Mouse (Mus musculus): ENCODE measurements at regions not wholly inside any gene's neighbourhood (a gene's known extent, or its start where the extent isn't known, plus 50 kb on each side); places are given as distances from the start of the nearest gene placed in this dataset.

- no peak for TF ChIP-seq CTCF (conservative IDR thresholded peaks at IDR 0.05; ENCODE audit: insufficient read depth, insufficient read length, low read depth, low read length)
- no peak for TF ChIP-seq POLR2A (IDR thresholded peaks at IDR 0.05; ENCODE audit: low read depth, low read length)
- WGBS = 97% methylated on average over 2 of the region's 2 CpGs
- peak; percentile 6 for DNase-seq
Measured at GRCm38 (mm10) chr13:33558927-33559326, 74.3 kb downstream of the Serpinb9g start.

GRCm38 (mm10) chr13:33559719-33560118 lies 75.1 kb downstream of the Serpinb9g start:
- DNase-seq = no peak
- Histone ChIP-seq H3K27me3 (replicated peaks; ENCODE audit: control insufficient read depth, insufficient read depth, low read length) (no peaks in the 10 kb centered on the region; the same call in 1 of the 2 replicates), H3K4me3 (ENCODE audit: insufficient read depth, low read depth, low read length) (no peak overlapping the region), H3K27ac (ENCODE audit: insufficient read depth, low read depth, low read length) (no peak overlapping the region), H3K36me3 (ENCODE audit: control insufficient read depth, insufficient read depth, low read length) (no peaks in the 10 kb centered on the region), H3K4me1 (ENCODE audit: control insufficient read depth, insufficient read depth, low read length) (no peaks in the 10 kb centered on the region)
- no peak for TF ChIP-seq CTCF (conservative IDR thresholded peaks at IDR 0.05; ENCODE audit: insufficient read depth, insufficient read length, low read depth, low read length)
- no peak for TF ChIP-seq POLR2A (IDR thresholded peaks at IDR 0.05; ENCODE audit: low read depth, low read length)

More at GRCm38 (mm10) chr13:33558927-33559326, 74.3 kb downstream of the Serpinb9g start:
- Histone ChIP-seq H3K27me3 (replicated peaks; ENCODE audit: control insufficient read depth, insufficient read depth, low read length) (no peaks in the 10 kb centered on the region; the same call in 1 of the 2 replicates), H3K36me3 (ENCODE audit: control insufficient read depth, insufficient read depth, low read length) (no peaks in the 10 kb centered on the region), H3K4me1 (ENCODE audit: control insufficient read depth, insufficient read depth, low read length) (no peaks in the 10 kb centered on the region), H3K27ac (ENCODE audit: insufficient read depth, low read depth, low read length) (no peak overlapping the region), H3K4me3 (ENCODE audit: insufficient read depth, low read depth, low read length) (no peak overlapping the region)

- Histone ChIP-seq H3K27me3 (replicated peaks; ENCODE audit: control insufficient read depth, insufficient read depth, low read length) (no peaks in the 10 kb centered on the region; the same call in 1 of the 2 replicates), H3K4me1 (ENCODE audit: control insufficient read depth, insufficient read depth, low read length) (no peaks in the 10 kb centered on the region), H3K4me3 (ENCODE audit: insufficient read depth, low read depth, low read length) (no peak overlapping the region), H3K36me3 (ENCODE audit: control insufficient read depth, insufficient read depth, low read length) (no peaks in the 10 kb centered on the region), H3K27ac (ENCODE audit: insufficient read depth, low read depth, low read length) (no peak overlapping the region)
- peak; percentile 8 for DNase-seq
- TF ChIP-seq POLR2A (IDR thresholded peaks at IDR 0.05; ENCODE audit: low read depth, low read length) = no peak
- WGBS = 66% methylated on average over 3 of the region's 3 CpGs
Measured at GRCm38 (mm10) chr13:33561625-33562024, 77.0 kb downstream of the Serpinb9g start.

- Histone ChIP-seq H3K27ac (ENCODE audit: insufficient read depth, low read depth, low read length) (no peak overlapping the region), H3K4me1 (ENCODE audit: control insufficient read depth, insufficient read depth, low read length) (no peaks in the 10 kb centered on the region), H3K27me3 (replicated peaks; ENCODE audit: control insufficient read depth, insufficient read depth, low read length) (no peaks in the 10 kb centered on the region; the same call in 1 of the 2 replicates), H3K4me3 (ENCODE audit: insufficient read depth, low read depth, low read length) (no peak overlapping the region), H3K36me3 (ENCODE audit: control insufficient read depth, insufficient read depth, low read length) (no peaks in the 10 kb centered on the region)
- DNase-seq = no peak
- no peak for TF ChIP-seq CTCF (conservative IDR thresholded peaks at IDR 0.05; ENCODE audit: insufficient read depth, insufficient read length, low read depth, low read length)
- TF ChIP-seq POLR2A (IDR thresholded peaks at IDR 0.05; ENCODE audit: low read depth, low read length) = no peak
- 11% methylated on average over 1 of the region's 1 CpGs for WGBS
Measured at GRCm38 (mm10) chr13:33562928-33563327, 78.3 kb downstream of the Serpinb9g start.

GRCm38 (mm10) chr13:33563366-33563765 lies 78.8 kb downstream of the Serpinb9g start:
- TF ChIP-seq CTCF (conservative IDR thresholded peaks at IDR 0.05; ENCODE audit: insufficient read depth, insufficient read length, low read depth, low read length) (no peak), POLR2A (IDR thresholded peaks at IDR 0.05; ENCODE audit: low read depth, low read length) (no peak)
- no peak for DNase-seq
- Histone ChIP-seq H3K36me3 (ENCODE audit: control insufficient read depth, insufficient read depth, low read length) (no peaks in the 10 kb centered on the region), H3K4me3 (ENCODE audit: insufficient read depth, low read depth, low read length) (no peak overlapping the region), H3K27me3 (replicated peaks; ENCODE audit: control insufficient read depth, insufficient read depth, low read length) (no peaks in the 10 kb centered on the region; the same call in 1 of the 2 replicates), H3K27ac (ENCODE audit: insufficient read depth, low read depth, low read length) (no peak overlapping the region), H3K4me1 (ENCODE audit: control insufficient read depth, insufficient read depth, low read length) (no peaks in the 10 kb centered on the region)
- WGBS = 10% methylated on average over 1 of the region's 1 CpGs

GRCm38 (mm10) chr13:33567915-33568314 lies 83.3 kb downstream of the Serpinb9g start:
- Histone ChIP-seq H3K27me3 (replicated peaks; ENCODE audit: control insufficient read depth, insufficient read depth, low read length) (no peaks in the 10 kb centered on the region; the same call in 1 of the 2 replicates), H3K36me3 (ENCODE audit: control insufficient read depth, insufficient read depth, low read length) (no peaks in the 10 kb centered on the region), H3K4me1 (ENCODE audit: control insufficient read depth, insufficient read depth, low read length) (no peaks in the 10 kb centered on the region), H3K27ac (ENCODE audit: insufficient read depth, low read depth, low read length) (no peak overlapping the region), H3K4me3 (ENCODE audit: insufficient read depth, low read depth, low read length) (no peak overlapping the region)
- no peak for TF ChIP-seq POLR2A (IDR thresholded peaks at IDR 0.05; ENCODE audit: low read depth, low read length)
- TF ChIP-seq CTCF (conservative IDR thresholded peaks at IDR 0.05; ENCODE audit: insufficient read depth, insufficient read length, low read depth, low read length) = no peak
- no peak for DNase-seq
- WGBS = 83% methylated on average over 4 of the region's 4 CpGs

- WGBS = 85% methylated on average over 1 of the region's 1 CpGs
- H3K27ac ChIP-seq (ENCODE audit: insufficient read depth, low read depth, low read length) = no peak overlapping the region
- TF ChIP-seq POLR2A (IDR thresholded peaks at IDR 0.05; ENCODE audit: low read depth, low read length) = no peak
- no peak for DNase-seq
- H3K4me1 ChIP-seq (ENCODE audit: control insufficient read depth, insufficient read depth, low read length) = no peaks in the 10 kb centered on the region
- H3K36me3 ChIP-seq (ENCODE audit: control insufficient read depth, insufficient read depth, low read length) = no peaks in the 10 kb centered on the region
- no peaks in the 10 kb centered on the region for H3K27me3 ChIP-seq (replicated peaks; ENCODE audit: control insufficient read depth, insufficient read depth, low read length)
- no peak overlapping the region for H3K4me3 ChIP-seq (ENCODE audit: insufficient read depth, low read depth, low read length)
Measured at GRCm38 (mm10) chr13:33569318-33569717, 84.7 kb downstream of the Serpinb9g start.

GRCm38 (mm10) chr13:33570836-33571235 lies 86.2 kb downstream of the Serpinb9g start:
- no peaks in the 10 kb centered on the region for H3K27me3 ChIP-seq (replicated peaks; ENCODE audit: control insufficient read depth, insufficient read depth, low read length)
- 78% methylated on average over 2 of the region's 2 CpGs for WGBS
- H3K4me1 ChIP-seq (ENCODE audit: control insufficient read depth, insufficient read depth, low read length) = no peaks in the 10 kb centered on the region
- H3K27ac ChIP-seq (ENCODE audit: insufficient read depth, low read depth, low read length) = no peak overlapping the region
- H3K36me3 ChIP-seq (ENCODE audit: control insufficient read depth, insufficient read depth, low read length) = no peaks in the 10 kb centered on the region
- H3K4me3 ChIP-seq (ENCODE audit: insufficient read depth, low read depth, low read length) = no peak overlapping the region
- no peak for TF ChIP-seq POLR2A (IDR thresholded peaks at IDR 0.05; ENCODE audit: low read depth, low read length)
- no peak for TF ChIP-seq CTCF (conservative IDR thresholded peaks at IDR 0.05; ENCODE audit: insufficient read depth, insufficient read length, low read depth, low read length)
- no peak for DNase-seq
